Mouse (Mus musculus) testis, postnatal 10 days (tissue): ENCODE measurements around the gene St6galnac3.

ENCODE experiments used
- DNase-seq: peaks from one replicate; pipeline ENCODE4 v3.0.0; 2021; ENCODE audit warnings: low spot score

Gene St6galnac3

DNA sequence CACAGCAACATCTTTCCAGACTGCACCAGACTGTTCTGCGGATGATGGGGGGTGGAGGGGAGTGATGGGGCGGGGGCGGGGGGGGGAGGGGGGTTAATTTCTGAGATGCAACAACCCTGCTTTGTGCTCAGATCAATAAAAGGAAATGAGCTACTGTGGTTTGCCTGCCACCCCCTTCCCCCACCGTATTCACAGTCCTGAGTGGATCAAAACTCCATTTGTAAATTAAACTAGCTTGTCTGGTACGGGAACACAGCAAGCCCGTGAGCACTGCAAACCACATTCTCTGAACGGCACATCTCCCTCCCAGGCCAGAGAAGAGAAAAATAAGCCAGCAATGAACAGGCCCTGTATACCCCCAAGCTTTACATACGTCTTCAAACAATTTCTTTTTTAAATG, 76.3 kb downstream of the St6galnac3 start:
- no peak for DNase-seq

DNA sequence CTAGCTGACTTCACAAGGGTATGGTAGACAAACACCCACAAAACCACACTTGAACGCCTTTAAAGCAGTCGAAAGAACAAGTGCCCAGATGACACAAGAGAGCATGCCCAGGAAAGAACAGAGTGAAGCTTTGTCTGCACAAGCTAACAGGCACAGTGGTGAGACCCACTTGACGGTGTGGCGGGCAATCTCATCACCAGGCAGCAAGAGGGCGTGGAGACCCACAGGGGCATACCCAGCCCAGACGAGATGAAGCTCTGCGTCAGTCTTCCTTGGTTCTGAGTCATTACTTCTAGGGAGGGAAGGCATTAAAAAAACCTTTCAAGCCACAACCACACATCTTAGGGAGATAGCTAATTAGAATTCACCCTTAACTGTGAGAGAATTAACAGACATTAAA, 79.2 kb downstream of the St6galnac3 start:
- DNase-seq = no peak

DNA sequence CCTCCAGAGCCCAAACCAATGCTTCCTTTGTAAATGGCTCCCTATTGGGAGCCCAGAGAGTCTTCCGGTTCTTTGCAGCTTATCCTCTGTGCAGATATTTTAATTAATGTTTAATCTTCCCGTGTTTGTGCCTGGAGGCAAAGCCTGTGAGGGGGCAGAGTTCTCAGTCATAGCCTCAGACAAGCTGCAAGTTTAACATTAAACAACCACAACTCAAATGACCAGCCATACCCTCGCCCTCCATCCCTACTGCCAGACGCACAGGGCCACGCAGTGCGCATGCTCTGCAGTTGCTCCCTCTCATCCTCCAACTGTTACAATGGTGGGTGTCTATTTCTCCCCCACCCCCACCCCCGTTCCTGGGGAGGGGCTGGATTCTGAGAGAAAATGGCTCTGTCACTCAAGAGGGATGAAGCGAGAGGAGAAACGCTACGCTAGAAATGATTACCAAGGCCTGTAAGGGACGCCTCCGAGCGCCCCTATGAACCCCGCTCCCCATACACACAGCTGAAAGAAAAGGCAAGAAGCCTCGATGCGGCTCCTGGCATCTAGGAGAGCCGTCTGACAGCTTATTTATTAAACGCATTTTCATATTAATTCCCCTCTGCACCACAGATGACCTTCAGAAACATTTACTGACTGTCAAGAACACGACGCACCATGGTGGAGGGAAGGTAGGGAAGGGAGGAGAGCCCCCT, 81.0 kb downstream of the St6galnac3 start:
- DNase-seq = no peak

DNA sequence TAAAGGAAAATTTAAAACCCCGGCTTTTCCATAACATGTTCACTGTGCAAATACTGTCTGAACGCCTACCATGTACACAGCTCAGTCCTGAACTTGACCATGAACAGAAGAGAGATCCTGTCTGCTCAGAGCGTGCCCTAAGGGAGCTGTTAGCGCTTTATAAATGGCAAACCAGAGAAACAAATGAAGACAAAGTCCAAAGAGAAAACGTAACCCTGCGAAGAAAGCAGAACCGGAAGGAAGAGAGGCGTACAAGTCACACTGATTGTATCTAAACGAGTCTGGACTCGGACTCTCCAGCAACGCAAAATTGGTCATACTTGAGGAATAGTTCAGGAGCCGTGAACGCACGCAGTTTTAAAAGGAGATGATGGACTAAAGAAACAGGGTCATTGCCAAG, 82.1 kb downstream of the St6galnac3 start:
- no peak for DNase-seq

DNA sequence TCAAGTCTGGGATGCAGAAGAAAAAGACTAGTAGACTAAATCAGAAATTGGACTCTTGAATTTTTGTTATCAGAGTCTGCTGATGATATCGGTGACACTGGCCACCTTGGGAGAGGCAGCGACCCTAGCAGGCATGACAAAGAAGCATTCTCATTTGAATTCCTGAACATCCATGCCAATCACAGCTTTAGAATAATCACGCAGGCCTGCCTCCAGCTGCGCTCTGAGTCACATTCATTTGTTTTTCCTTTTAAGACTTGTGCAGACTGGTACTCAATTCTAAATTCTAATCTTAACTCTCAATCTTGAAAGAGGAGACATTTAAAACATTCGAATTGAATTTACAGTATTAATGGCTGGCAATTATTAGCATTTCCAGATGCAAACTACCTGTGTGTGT, 83.2 kb downstream of the St6galnac3 start:
- no peak for DNase-seq

DNA sequence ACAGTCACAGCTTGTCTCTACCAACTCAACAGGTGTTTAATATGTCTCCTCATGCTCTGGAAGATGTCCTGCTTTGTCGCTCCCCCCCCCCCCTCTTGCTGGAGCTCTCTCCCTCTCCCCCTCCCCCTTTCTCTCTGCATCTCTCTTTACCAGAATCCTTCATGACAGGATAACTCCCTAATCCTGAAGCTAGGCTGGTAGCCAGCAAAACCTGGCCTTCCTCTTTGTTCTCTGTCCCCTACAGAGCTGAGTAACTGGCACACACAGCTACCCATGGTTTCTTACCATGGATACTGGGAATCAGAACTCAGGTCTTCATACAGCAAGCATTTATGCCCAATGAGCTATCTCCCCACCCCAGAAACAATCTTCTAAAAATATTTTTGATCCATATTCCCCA, 87.6 kb downstream of the St6galnac3 start:
- no peak for DNase-seq

DNA sequence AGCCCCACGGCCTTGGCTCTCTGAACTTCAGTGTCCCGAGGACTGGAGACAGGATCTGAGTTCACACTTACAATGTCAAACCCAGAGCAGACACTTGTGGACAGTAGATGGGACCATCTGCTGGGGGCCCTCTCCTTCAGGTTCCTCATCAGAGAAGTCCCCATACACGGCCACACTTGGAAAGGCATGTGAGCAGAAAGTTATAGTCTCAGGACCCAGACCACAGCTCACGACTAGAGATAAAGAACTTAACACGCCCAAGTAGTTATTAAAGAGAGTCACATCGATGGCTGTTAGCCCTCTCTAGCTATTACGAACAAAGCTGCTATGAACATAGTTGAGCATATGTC, 88.2 kb downstream of the St6galnac3 start:
- DNase-seq = no peak

DNA sequence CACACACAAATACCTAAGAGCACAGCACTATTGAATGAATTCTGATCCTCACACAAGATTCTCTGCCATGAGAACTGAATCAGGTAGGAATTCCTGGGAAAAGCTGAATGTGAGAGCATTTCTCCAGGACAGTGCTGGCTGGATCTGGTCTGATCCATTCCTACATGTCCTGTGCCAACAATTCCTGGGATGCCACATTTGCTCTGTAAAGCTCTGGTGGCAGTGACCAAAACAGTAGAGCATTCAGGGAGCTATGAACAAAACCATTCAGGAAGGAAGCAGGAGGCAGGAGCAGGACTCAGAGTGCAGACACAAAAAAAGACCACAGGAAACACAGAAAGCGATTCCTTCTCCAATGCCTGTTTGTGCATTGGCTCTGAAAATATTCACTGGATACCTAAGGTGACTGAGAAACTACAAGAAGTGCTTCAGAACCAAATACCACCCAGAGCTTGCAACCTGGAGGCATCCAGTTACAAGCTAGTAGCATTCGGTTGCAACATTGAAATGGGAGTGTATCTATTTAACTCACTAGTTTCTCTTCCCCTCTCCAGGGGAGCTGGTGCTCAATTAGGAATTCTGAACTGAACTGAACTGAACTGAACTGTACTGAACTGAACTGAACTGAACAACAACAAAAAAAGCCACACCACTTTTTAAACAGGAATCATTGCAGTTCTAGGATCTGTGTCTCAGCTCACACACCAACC, 88.7 kb downstream of the St6galnac3 start:
- no peak for DNase-seq

DNA sequence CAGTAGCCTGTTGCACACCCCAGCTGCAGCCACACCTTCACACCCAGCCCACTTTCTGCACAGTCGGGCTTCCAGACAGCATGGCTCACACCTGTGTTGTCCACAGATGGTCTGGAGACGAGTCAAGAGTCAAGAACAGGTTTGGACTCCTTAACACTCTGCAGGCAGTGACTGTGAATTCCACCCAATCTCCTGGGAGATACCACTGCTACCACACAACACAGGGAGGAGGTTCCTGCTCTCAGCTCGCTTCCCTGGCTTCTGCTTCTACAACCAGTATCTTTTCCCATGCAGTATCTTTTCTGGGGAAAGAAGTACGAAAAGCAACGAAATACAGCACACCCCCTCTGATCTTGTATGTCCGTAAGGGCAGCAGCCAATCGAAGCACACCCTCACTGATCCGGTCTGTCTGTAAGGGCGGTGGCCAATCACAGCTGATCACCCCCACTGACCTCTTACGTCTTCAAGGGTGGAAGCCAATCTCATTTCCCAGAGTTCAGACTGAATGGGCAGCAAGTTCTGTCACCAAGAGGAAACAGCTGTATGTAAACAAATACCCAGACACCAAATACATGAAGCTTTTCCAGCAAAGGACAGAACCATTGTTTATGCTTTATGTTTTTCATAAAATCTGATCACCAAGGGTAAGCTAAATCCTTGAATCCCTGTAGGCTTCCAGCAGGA, 92.8 kb downstream of the St6galnac3 start:
- no peak for DNase-seq

DNA sequence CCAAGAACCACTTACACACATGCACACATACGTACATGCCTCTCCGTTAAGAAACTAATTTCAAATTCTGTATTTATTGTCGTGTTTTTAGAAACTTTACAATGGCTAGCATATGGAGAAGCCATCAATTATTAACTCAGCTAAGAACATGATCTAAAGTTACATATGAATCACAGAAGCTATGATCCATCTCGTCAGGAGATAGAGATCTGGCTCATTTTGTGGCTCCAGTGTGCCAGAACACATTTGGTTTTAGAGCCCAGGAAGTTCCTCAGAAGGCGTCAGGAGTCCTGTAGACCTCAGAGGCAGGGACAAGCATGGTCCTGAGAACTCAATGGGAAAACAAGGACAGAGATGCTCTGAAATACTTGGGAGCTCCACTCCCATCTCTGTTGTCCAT, 98.7 kb downstream of the St6galnac3 start:
- no peak for DNase-seq

DNA sequence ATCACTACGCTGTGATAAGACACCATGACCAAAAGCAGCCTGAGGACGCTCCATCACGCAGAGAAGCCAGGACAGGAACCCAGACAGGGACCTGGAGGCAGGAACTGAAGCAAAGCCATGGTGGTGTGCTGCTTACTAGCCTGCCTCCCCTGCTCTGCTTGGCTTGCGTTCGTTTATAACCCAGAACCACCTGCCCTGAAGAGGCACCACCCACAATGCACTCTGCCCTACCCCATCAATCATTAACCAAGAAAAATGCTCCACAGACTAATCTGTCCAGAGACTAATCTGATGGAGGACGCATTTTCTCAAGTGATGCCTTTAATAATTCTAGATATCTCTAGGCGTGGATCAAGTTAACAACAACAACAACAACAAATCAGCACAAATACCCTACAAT, 106.0 kb downstream of the St6galnac3 start:
- no peak for DNase-seq

DNA sequence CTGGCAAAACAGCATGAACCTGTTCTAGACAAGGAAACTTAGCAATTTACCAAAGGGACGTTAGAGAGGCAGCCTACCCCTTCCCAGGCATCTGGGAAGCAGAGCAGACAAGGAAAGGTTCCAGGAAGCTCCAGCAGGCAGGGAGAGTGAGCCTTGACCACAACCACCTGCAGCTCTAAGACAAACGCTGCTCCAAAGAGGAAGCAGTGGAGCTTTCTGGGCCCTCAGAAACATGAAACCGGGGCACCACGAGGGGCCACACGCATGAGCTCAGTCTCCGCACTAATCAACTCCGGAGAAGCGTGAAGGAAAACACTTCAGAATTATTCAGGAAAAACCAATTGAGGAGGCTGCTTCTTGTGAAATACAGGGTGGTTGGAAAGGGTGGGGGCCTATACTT, 108.1 kb downstream of the St6galnac3 start:
- DNase-seq = no peak

DNA sequence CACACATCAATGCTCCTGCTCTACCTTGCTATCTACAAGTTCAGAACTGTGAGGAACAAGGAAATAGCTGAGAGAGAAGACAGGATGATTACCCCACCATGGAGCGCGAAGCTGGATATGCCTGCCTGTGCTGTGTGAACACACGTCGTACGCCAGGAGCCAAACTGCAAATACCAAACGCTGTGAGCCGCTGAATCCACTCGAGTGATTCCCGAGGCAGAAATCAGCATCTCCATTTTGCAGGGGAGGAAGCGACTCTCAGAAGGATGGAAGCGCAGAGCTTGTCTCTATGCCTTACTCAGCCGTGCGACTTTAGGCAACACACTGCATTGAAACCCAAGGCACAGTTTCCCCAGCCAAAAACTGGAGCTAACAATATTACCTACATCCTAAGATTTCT, 114.7 kb downstream of the St6galnac3 start:
- DNase-seq = no peak

DNA sequence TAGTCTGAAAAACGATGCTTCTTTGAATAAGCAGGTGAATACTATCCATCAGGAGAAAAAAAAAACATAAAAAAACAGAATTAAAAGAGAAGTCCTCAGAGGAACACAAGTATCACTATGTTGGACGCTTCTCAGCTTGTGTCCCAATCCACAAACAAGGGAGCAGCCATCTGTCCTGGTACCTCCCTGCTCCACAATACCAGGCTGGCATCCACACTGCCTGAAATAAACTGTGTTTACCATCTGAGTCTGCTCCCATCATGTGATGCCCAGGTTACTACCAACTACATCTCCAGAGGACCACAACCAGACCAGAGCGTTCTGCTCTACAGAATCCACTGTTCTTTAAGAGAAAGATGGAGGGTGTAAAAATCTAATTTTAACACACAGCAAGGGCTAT, 118.6 kb downstream of the St6galnac3 start:
- no peak for DNase-seq

DNA sequence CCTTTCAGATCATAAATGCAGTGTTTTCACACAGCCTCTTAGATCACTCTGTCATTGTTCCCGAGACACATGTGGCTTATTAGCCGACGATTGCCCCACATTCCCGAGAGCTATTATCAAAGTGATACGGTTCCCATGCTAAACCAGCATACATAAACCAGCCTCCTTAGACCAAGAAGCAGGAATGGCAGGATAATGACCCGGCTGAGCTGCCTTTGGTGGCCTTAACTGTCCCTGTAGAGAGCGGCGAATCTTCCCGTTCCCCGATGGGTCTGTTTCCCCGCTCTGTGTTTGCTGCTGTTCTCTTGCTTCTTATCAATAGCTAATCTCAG, 119.2 kb downstream of the St6galnac3 start:
- no peak for DNase-seq

DNA sequence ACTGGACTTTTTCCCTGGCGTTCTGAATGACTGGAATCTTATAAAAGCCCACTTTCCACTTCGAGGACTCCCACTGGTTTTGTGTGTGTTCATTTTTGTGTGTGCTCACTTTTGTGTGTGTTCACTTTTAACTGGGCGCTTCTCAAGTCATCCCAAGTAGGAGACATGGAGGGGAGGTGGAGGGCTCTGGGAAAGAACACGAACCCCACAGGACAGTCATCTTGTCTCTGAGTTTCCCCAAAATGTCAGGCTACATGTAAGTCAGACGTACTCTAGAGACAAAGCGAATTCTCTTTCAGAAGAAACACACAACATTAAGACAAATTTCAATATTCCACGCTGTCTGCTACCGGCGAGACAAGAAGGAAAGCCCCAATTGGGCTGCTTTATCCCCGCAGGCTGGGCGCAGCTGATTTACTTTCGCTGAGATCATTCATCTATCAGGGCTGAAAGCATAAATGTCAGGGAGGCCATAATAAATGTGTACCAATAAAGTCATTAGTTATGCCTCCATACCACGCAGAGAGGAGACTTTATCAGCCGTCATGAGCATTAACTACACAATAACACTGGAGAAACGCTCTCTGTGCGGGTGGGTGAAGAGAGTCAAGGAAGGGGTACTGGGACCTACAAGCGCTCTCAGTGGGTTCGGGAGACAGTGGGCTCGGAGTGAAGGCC, 119.7 kb downstream of the St6galnac3 start:
- DNase-seq = no peak

DNA sequence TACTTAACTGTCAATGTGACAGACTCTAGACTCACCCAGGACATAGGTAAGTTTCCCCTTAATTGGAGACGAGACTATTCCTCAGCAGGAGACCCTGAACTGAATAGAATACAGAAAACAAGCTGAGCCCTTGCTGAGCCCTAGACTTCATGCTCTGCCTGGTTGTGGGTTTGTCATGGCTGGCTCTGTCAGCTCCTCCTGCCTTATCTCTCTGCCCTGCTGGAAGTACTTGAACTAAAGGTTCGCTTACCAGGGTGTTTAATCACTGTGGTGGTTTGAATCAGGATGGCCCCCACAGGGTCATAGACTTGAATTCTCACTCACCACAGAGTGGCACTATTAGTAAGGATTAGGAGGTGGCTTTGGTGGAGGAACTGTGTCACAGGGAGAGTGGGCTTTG, 125.8 kb downstream of the St6galnac3 start:
- DNase-seq = no peak

DNA sequence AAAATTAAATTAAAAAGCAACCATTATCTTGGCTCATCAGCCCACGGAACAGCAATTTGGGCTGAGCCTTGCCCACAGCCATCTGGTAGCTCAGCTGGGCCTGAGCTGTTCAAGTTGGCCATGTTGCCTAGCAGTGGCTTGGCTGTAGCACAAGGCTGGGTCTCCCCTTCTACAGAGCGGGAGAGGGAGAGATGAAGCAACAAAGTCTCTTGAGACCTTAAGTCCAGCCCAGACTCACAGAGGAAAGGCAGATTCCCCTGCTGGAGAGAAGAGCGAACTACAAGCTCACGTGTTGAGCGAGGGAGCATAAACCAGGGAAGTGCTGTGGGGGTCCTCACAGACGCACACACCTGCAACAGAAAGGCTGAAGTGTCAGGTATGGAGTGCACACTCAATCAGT, 126.3 kb downstream of the St6galnac3 start:
- no peak for DNase-seq

DNA sequence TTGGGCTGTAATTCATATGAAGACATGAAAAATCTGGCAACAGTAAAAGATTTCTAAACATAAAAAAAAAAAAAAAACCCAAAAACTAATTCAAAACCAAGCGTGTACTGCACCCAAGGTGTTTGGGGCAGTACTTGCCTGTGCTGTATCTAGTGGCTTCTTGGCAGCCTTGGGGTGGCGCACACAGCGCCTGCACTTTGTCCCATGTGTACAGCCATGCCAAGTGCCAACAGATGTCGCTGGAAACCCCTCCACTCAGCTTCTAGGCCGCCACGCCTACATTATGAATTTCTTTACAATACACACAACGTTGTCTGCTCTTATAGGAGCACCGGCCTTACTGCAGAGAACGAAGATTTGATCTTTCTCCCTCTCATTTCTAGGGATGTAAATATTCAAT, 130.4 kb downstream of the St6galnac3 start:
- DNase-seq = no peak

DNA sequence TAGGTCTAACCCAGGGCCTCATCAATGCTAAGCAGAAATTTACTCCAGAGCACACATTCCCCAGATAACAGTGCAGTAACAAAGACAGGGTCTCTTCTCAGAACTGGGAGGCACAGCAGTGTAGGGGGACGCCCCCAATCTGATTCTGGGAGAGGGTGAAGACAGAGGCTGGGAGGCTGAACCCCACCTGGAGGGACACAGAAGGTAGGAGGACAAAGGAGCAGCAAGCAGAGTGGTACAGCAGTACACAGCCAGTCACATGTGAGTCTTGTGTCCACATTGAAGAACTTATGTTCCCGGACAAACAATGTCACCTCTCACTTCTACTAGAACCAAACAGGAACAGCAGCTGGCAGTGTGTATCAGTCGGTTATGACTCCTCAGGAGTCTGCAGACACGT, 131.0 kb downstream of the St6galnac3 start:
- no peak for DNase-seq

DNA sequence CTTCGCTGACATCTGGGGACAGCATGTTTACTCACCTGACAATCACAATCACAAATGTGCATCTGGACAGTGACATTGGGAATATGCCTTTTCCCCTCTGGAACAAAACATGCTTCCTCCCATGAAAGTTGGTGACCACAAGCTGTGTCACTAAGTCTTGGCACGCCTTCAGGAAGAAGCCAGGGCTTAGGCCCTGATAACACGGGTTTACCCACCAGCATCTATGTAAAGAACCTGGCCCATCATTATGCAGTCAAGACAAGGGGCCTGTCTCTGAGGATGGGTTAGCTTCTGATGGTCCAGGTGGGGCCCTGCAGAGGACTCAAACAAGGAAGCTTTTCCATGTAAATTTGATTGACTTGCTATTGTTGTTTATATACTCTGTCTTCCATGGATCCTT, 131.9 kb downstream of the St6galnac3 start:
- no peak for DNase-seq

DNA sequence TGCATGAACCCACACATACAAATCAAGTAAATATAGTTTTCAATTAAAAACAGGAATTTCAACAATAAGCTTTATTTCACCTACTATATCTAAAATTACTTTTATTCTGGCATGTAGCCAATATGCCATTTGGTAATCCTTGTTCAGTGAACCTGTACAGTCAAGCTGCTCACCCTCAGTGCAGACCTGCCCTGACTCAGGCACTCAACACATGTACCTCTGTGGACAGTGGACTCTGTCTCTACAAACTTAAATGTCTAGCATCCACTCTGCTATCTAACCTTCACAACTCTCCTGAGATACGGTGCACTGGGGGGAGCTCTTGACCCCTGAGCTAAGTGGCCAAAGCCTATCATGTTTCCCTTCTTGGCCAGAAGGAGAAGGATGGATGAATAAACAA, 137.4 kb downstream of the St6galnac3 start:
- DNase-seq = no peak

DNA sequence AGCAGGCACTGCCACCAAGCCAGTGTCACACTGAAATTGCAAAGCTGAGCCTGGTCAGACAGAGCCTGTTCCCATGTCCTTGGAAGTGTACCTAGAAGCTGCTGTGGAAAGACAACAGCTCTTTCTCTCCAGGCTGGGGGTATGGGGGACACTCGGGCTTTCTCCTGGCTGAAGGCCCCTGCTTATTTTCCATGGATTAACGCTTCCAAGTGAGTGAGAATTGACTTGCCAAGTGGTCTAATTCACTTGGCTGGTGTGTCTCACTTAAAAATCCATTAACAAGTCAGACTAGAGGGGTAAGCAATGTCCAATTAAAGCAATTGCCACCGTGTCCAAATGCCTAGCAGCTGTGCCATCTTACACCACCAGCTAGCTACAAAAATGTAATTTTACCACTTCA, 140.1 kb downstream of the St6galnac3 start:
- no peak for DNase-seq
